Mouse (Mus musculus) midbrain, embryonic 13.5 days (tissue): ENCODE measurements around the gene Rcvrn. TPM values are rescaled to one million over a fixed set of nuclear protein-coding genes. Genes with fewer than 3 reads are reported as not detected.

Experiments used
- ATAC-seq: fragments of 200-750 bp; cut with Nextera tagmentation; 2 replicates; pipeline ENCODE4 v1.8.0; 2017; ENCODE audit warnings: mild to moderate bottlenecking, moderate TSS enrichment, moderate library complexity
- H3K27ac ChIP-seq: fragments of 300-500 bp; sonication (generic); 2 replicates; pipeline ENCODE4 v1.5.1; 2015; ENCODE audit warnings: inconsistent platforms, mild to moderate bottlenecking, moderate library complexity
- H3K27me3 ChIP-seq: fragments of 300-500 bp; sonication (generic); 2 replicates; pipeline ENCODE4 v1.6.1; 2015; ENCODE audit warnings: mild to moderate bottlenecking, inconsistent platforms
- H3K36me3 ChIP-seq: fragments of 300-500 bp; sonication (generic); 2 replicates; pipeline ENCODE4 v1.6.1; 2015; ENCODE audit warnings: mild to moderate bottlenecking, inconsistent platforms
- H3K4me1 ChIP-seq: fragments of 300-500 bp; sonication (generic); replicated peaks from 2 replicates; pipeline ENCODE4 v1.6.1; 2015; ENCODE audit warnings: inconsistent platforms
- H3K4me2 ChIP-seq: fragments of 300-500 bp; sonication (generic); replicated peaks from 2 replicates; pipeline ENCODE4 v1.6.1; 2015; ENCODE audit warnings: moderate library complexity, mild to moderate bottlenecking, inconsistent platforms
- H3K4me3 ChIP-seq: fragments of 300-500 bp; sonication (generic); replicated peaks from 2 replicates; pipeline ENCODE4 v1.5.1; 2015; ENCODE audit warnings: mild to moderate bottlenecking, inconsistent platforms
- H3K9ac ChIP-seq: fragments of 300-500 bp; sonication (generic); replicated peaks from 2 replicates; pipeline ENCODE4 v1.6.1; 2015; ENCODE audit warnings: mild to moderate bottlenecking, inconsistent platforms
- H3K9me3 ChIP-seq: fragments of 300-500 bp; sonication (generic); 2 replicates; pipeline ENCODE4 v1.6.1; 2016; ENCODE audit warnings: mild to moderate bottlenecking, inconsistent platforms
- WGBS: fragments of 180-500 bp; shearing (Covaris S2); methylation state at CpG from one replicate; pipeline ENCODE4 v1.1.7; 2015; 5-methylcytosine and 5-hydroxymethylcytosine counted together
- polyA plus RNA-seq: library from polyadenylated mRNA; unstranded; fragments of >200 nt; fragmentation: Nextera tagmentation; extraction: Ambion mirVana; gene quantifications from 2 replicates; pipeline ENCODE4 v1.2.1, GENCODE M21; 2015

Rcvrn gene
- polyA plus RNA-seq, 1 experiment from 2014 or later: not detected

DNA sequence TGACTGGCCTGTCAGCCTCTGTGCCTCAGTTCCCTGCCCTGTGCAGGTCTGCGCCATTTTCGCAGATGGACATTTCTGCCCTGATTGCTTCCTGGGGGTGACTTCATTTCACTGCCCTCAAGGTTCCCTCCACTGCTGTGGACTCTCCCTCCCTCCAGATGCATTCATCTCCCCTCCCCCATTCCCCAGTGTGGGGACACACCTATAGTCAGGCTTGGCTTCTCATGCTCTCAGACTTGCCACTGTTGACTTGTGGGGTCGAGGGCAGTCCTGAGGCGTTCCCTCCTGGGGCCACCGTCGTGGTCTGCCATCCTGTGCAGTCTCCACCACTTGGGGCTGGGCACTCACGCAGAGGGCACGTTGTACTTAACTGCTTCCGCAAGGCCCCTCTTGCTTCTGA lies 38.3 kb upstream of the Rcvrn start:
- H3K27me3 ChIP-seq: no peaks in the 10 kb centered on the region
- peaks cover 19% of the 10 kb centered on the region for H3K4me1 ChIP-seq
- no peak overlapping the region for H3K4me3 ChIP-seq
- no peak overlapping the region for H3K4me2 ChIP-seq
- H3K9ac ChIP-seq: no peak overlapping the region
- H3K36me3 ChIP-seq: no peaks in the 10 kb centered on the region
- ATAC-seq: no peak
- H3K9me3 ChIP-seq: no peaks in the 10 kb centered on the region
- WGBS: 89% methylated on average over 9 of the region's 9 CpGs
- H3K27ac ChIP-seq: no peak overlapping the region

DNA sequence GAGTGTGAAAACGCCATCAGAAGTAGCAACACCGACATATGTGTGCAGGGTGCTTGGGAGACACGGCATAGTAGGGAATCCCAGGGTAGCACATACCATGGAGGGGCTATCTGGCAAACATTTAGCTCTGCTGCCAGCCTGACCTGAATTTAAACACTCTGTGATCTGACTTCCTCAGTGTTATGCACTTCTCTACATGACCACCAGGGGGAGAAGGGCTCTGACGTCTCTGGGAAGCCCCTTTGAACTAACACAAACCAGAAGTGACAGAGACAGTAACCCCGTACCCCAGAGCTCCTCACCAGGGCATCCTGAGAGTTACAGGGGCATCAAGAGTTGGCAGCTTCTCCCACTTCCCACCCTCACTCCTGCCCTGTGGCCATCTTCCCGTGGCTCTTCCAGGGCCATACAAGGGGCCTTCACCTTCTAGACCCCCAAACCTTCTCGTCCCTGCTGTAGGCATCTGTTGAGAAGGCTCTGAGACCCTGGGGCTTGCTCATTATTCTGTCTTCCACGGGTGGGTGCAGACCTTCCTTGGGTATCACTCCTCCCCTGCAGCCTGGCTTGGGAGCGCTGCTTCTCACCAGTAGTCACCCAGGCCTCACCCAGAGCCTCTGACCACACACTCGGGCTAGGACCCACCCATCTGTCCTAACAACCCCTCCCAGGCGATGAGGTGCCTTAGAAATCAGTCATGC lies 37.3 kb upstream of the Rcvrn start:
- Histone ChIP-seq H3K27ac (no peak overlapping the region), H3K4me2 (no peak overlapping the region), H3K27me3 (no peaks in the 10 kb centered on the region), H3K36me3 (no peaks in the 10 kb centered on the region), H3K4me3 (no peak overlapping the region), H3K9me3 (no peaks in the 10 kb centered on the region), H3K9ac (no peak overlapping the region), H3K4me1 (peaks cover 9% of the 10 kb centered on the region)
- peak; percentile 53 for ATAC-seq
- 46% methylated on average over 11 of the region's 11 CpGs for WGBS

DNA sequence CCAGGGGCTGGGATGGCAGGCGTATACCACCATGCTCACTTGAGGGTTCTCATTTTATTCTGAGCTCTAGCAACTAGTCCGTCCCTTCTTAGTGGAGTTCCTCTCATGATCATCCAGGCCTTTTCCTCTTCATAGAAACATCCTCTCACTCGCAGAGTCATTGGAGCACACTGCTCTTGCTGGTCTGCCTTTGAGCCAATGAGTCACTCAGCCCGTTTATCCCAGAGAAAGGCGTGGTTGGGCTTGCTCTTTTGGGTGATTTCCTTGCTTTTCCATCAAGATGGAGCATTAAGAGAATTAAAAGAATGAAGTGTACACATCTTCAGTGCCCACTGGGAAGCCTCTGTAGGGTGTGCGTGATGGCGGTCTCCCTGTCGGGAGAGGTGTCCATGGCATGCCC lies 33.7 kb upstream of the Rcvrn start:
- no peaks in the 10 kb centered on the region for H3K9me3 ChIP-seq

DNA sequence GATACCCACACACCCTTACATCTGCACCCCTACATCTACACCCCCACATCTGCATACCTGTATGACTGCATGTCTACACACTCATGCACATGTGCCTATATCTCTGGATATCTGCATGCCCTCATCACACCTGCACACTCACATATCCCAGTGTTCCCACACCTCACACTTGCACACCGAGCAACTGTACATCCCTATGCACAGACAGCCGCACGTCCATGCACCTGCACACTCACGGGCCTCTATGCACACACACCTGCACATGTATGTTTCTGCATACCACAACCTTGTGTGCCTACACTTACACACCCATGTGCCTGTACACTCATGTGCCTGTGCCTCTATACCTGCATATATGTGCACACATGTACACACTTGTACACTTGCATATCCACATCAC lies 31.7 kb upstream of the Rcvrn start:
- H3K36me3 ChIP-seq: no peaks in the 10 kb centered on the region
- no peaks in the 10 kb centered on the region for H3K4me1 ChIP-seq
- H3K4me3 ChIP-seq: no peak overlapping the region
- H3K9ac ChIP-seq: no peak overlapping the region
- no peak overlapping the region for H3K4me2 ChIP-seq
- no peaks in the 10 kb centered on the region for H3K27me3 ChIP-seq
- WGBS: 92% methylated on average over 4 of the region's 4 CpGs
- no peak for ATAC-seq
- no peak overlapping the region for H3K27ac ChIP-seq
- no peaks in the 10 kb centered on the region for H3K9me3 ChIP-seq

More for the DNA sequence above, 33.7 kb upstream of the Rcvrn start:
- Histone ChIP-seq H3K4me1 (peaks cover 4% of the 10 kb centered on the region; the same call in 1 of the 2 replicates), H3K4me2 (no peak overlapping the region), H3K36me3 (no peaks in the 10 kb centered on the region), H3K27ac (no peak overlapping the region), H3K9ac (no peak overlapping the region), H3K4me3 (no peak overlapping the region), H3K27me3 (no peaks in the 10 kb centered on the region)
- WGBS: 92% methylated on average over 8 of the region's 8 CpGs
- ATAC-seq: no peak

DNA sequence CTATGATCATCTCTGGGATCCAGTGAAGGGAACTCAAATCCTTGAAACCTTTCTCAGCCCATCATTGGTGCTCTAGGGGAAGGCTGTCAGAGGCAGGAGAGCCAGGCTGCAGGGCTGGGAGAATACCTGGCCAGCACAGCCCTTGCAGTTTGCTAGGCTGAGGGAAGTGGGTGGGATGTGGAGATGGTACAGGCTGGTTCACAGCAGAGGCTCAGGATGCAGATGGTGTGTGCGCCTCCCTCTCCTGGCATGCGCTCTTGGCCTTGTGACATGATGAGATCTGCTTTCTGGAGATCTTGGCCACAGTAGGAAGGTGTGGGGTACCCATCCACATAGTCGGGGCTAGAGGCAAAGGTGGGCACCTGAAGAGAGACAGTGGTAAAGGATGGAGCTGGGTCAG lies 30.9 kb upstream of the Rcvrn start:
- Histone ChIP-seq H3K4me2 (no peak overlapping the region), H3K4me1 (no peaks in the 10 kb centered on the region), H3K36me3 (no peaks in the 10 kb centered on the region), H3K27ac (no peak overlapping the region), H3K9ac (no peak overlapping the region), H3K27me3 (no peaks in the 10 kb centered on the region), H3K4me3 (no peak overlapping the region), H3K9me3 (no peaks in the 10 kb centered on the region)
- WGBS: 83% methylated on average over 3 of the region's 3 CpGs
- no peak for ATAC-seq

DNA sequence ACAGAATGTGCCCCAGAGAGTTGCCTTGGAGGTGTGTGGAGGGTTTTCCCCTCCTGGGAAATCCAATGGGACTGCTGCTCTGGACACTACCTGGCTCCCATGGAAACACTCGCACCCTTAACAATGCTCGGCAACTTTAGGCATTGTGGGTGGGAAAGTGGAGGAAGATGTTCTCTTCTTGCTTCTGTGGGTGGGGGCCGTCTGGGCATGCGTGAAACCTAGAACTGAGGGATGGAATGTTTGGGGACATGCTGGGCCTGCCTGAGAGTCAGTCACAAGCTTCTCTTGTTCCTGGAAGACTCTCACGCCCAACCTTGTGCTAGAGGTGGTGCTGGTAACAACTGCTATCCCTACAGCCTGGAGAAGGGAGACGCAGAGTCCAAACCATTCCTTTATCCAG lies 30.2 kb upstream of the Rcvrn start:
- no peaks in the 10 kb centered on the region for H3K36me3 ChIP-seq
- no peak overlapping the region for H3K9ac ChIP-seq
- no peak overlapping the region for H3K4me2 ChIP-seq
- no peaks in the 10 kb centered on the region for H3K27me3 ChIP-seq
- no peak overlapping the region for H3K4me3 ChIP-seq
- no peaks in the 10 kb centered on the region for H3K4me1 ChIP-seq
- H3K27ac ChIP-seq: no peak overlapping the region
- 83% methylated on average over 6 of the region's 6 CpGs for WGBS
- ATAC-seq: no peak
- no peaks in the 10 kb centered on the region for H3K9me3 ChIP-seq

DNA sequence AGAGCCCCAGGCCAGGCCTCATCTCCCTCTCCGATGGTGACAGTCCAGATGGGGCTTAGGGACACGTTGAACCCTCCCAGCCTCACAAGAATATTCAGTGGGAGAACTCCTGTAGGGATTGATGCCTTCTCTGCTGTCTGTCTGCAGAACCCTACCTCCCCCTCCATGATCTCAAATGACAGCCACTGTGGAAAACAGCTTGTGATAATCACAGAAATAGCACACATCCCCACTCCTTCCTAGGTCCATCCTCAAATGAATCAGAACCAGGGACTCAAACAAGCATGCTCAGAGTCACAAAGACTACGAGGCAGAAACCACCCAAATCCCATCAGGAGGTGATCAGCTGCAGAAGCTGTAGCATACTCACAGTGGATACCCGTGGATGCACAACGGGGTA lies 29.0 kb upstream of the Rcvrn start:
- no peak overlapping the region for H3K27ac ChIP-seq
- no peaks in the 10 kb centered on the region for H3K4me1 ChIP-seq
- 85% methylated on average over 5 of the region's 5 CpGs for WGBS
- no peaks in the 10 kb centered on the region for H3K9me3 ChIP-seq
- no peaks in the 10 kb centered on the region for H3K27me3 ChIP-seq
- no peaks in the 10 kb centered on the region for H3K36me3 ChIP-seq
- H3K4me3 ChIP-seq: no peak overlapping the region
- H3K4me2 ChIP-seq: no peak overlapping the region
- H3K9ac ChIP-seq: no peak overlapping the region
- no peak for ATAC-seq

DNA sequence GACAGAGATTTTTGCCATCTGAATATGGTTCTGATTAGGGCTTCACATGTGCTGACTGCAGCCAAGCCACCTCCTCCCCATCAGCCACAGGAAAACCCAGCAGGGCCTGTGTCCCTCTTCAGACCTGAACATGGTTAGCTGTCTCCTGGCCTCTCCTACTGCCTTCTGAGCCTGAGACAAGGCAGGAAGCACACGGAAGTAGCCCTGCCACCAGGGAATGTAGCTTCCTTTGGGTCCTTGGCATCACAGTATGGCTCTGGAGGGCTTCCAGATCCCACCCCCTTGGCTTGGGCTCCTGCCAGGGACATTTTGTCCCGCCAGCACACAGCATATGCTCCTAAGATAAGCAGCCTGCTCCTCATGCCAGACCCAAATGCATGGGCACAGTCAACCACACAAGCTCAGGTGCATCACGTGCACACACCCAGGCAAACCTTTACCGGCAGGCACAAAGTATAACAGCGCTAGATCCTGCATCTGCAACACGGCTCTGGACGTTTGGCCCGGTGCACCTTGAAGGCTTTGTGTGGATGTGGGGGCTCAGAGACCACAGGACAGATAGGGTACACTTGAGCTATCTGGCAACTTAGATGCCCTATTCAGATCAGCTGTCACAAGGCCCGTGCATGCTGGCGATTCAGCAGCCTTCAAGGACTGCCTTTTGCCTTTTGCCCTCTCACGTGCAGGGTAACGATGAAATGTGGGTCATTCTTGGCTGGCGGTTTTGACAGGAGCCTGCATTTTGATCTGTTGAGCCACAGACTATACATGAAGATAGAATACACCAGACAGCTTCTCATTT lies 27.4 kb upstream of the Rcvrn start:
- WGBS: 90% methylated on average over 13 of the region's 13 CpGs
- H3K27ac ChIP-seq: no peak overlapping the region
- no peak; the same call in 1 of the 2 replicates for ATAC-seq
- H3K9me3 ChIP-seq: no peaks in the 10 kb centered on the region
- H3K4me1 ChIP-seq: no peaks in the 10 kb centered on the region
- H3K9ac ChIP-seq: no peak overlapping the region
- no peak overlapping the region for H3K4me3 ChIP-seq
- no peaks in the 10 kb centered on the region for H3K36me3 ChIP-seq
- H3K27me3 ChIP-seq: no peaks in the 10 kb centered on the region
- H3K4me2 ChIP-seq: no peak overlapping the region

DNA sequence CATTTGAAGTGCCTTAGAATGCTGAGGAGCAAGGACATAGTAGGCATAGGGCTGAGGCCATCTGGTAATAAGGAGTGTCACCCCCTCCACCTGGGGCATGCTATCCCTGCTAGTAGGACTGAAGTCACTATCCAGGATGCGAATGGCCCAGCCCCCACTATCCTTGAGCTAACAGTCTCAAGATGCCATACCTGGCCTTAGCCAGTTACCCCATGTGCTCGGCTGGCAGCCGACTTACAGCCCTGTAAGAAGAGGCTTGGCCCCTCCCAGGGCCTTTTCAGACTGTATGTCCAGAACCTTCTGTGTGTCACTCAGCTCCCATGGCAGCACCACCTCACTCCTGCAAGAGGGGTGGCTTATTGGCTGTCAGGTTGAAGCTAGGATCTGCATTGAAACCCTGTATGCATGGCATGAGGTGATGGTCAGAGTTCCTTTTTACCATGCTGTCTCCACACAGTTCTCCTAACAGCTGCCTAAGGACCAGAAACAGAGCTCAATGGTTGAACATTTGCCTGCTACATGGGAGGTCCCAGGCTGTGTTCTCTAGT lies 26.6 kb upstream of the Rcvrn start:
- ATAC-seq: no peak
- H3K27me3 ChIP-seq: no peaks in the 10 kb centered on the region
- H3K36me3 ChIP-seq: no peaks in the 10 kb centered on the region
- no peak overlapping the region for H3K4me2 ChIP-seq
- H3K9ac ChIP-seq: no peak overlapping the region
- H3K4me3 ChIP-seq: no peak overlapping the region
- no peaks in the 10 kb centered on the region for H3K4me1 ChIP-seq
- H3K27ac ChIP-seq: no peak overlapping the region
- no peaks in the 10 kb centered on the region for H3K9me3 ChIP-seq
- WGBS: 91% methylated on average over 3 of the region's 3 CpGs

DNA sequence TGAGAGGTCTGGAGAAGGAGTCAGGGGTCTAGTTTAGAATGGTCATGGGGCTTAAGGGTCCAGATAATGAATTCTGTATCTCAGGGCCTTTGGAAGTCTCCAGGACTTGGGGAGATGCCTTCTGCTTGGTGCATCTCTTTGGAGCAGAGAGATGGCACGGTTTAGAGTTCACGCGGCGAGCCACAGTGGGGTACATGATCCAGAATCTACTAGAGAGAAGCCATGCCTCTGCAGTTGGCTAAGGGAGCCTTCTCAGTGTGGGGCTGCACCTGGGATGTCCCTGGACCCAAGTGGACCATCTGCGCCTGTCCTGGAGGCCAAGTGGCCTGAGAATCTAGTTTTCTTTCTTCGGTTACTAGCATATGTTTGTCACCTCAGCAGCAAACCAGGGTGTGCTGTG lies 25.1 kb upstream of the Rcvrn start:
- H3K27ac ChIP-seq: no peak overlapping the region
- no peak overlapping the region for H3K4me3 ChIP-seq
- H3K4me1 ChIP-seq: no peaks in the 10 kb centered on the region
- ATAC-seq: no peak
- H3K27me3 ChIP-seq: no peaks in the 10 kb centered on the region
- no peaks in the 10 kb centered on the region for H3K36me3 ChIP-seq
- H3K4me2 ChIP-seq: no peak overlapping the region
- no peak overlapping the region for H3K9ac ChIP-seq
- whole genome bisulfite sequencing: 91% methylated on average over 6 of the region's 6 CpGs
- no peaks in the 10 kb centered on the region for H3K9me3 ChIP-seq

DNA sequence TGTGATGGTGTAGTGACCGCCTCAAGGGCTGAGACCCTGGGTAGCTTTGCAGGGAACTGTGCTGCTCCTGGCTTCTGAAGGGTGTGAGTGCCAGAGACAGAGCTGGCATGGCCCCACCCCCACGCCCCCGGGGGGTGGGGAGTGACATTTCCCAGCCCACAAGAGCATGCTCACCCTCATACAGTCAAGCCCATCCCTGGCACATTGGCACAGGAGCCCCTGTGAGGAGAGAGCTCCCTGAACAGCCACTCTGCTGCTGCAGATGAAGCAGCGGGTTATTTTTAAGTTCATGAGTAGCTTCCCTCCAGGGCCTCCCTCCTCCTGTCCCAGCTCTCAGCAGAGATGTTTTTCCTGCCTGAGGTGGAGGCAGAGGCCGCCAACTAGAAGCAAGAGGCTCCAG lies 23.0 kb upstream of the Rcvrn start:
- no peak overlapping the region for H3K27ac ChIP-seq
- 75% methylated on average over 5 of the region's 5 CpGs for WGBS
- no peaks in the 10 kb centered on the region for H3K36me3 ChIP-seq
- no peak overlapping the region for H3K4me3 ChIP-seq
- no peak for ATAC-seq
- no peak overlapping the region for H3K4me2 ChIP-seq
- H3K9ac ChIP-seq: no peak overlapping the region
- no peaks in the 10 kb centered on the region for H3K27me3 ChIP-seq
- no peaks in the 10 kb centered on the region for H3K9me3 ChIP-seq
- H3K4me1 ChIP-seq: no peaks in the 10 kb centered on the region
